In genomic region chr7:35579849-35580248, GRCm38 (mm10) we compare ENCODE assay signal across 9 mouse cellular contexts. TPM values are rescaled to one million over a fixed set of nuclear protein-coding genes. Genes with fewer than 3 reads are reported as not detected.
A peak's percentile ranks its signal among the peaks of the same experiment; 100 is the strongest.
DNase-seq lines count a peak whose midpoint lies in the region; TF ChIP-seq lines count a peak whose summit lies in the region.
"Had no signal": no experiment of that assay in that cellular context is flagged by ENCODE, and none has a peak within 500 bp of the region (broad histone marks: within the 10 kb centered on the region; RNA-seq: fewer than 3 reads in every experiment).

No protein-coding gene starts in this region.

- H3K27ac ChIP-seq in ES-E14 (ENCODE audit: insufficient read depth, low read depth, low read length, poor library complexity, severe bottlenecking) = no peak overlapping the region
- H3K27ac ChIP-seq: neural tube, embryonic 13.5 days had no signal

- DNase-seq in heart, postnatal 4 days = peak; percentile 51
- no peak for DNase-seq in heart, adult 11 months
- peak; percentile 79 for DNase-seq in B cell, adult 2 months
- peak; percentile 78 for DNase-seq in ES-E14 (ENCODE audit: low read depth, low spot score)
- peak; percentile 37 for DNase-seq in embryo, embryonic 9.5 days (ENCODE audit: extremely low spot score)
- peak; percentile 52 for DNase-seq in lung, postnatal 14 days
- DNase-seq in thymus, postnatal 36 days = peak; percentile 47 to 55
- DNase-seq in right cerebral cortex, postnatal 14 days = no peak

- in situ Hi-C loops in ES-E14 (cut with MboI; ENCODE audit: low sequenced_read_pairs in 2 of 2, unreplicated experiment in 2 of 2) = no loop called here

- no peaks in the 10 kb centered on the region for H3K36me3 ChIP-seq in ES-E14 (ENCODE audit: control insufficient read depth, insufficient read depth, low read length, poor library complexity, severe bottlenecking)
- H3K36me3 ChIP-seq: neural tube, embryonic 13.5 days had no signal

- no peak overlapping the region for H3K9ac ChIP-seq in ES-E14 (ENCODE audit: insufficient read depth, low read depth, low read length, poor library complexity, severe bottlenecking)
- H3K9ac ChIP-seq: neural tube, embryonic 13.5 days had no signal

- H3K9me3 ChIP-seq in ES-E14 (ENCODE audit: control insufficient read depth, insufficient read depth, low read depth, low read length) = no peaks in the 10 kb centered on the region
- H3K9me3 ChIP-seq: neural tube, embryonic 13.5 days had no signal

- no peak overlapping the region for H3K4me3 ChIP-seq in ES-E14 (ENCODE audit: insufficient read depth in 1 of 2, low read depth in 1 of 2, low read length in 2 of 2, poor library complexity in 1 of 2, severe bottlenecking in 1 of 2)
- H3K4me3 ChIP-seq: neural tube, embryonic 13.5 days had no signal

- H3K4me1 ChIP-seq in ES-E14 (ENCODE audit: control insufficient read depth in 2 of 2, insufficient read depth in 2 of 2, low read length in 2 of 2, poor library complexity in 1 of 2) = peaks cover 2 to 5% of the 10 kb centered on the region in 2 experiments; a peak in 2 of 4 replicates

TF ChIP-seq in ES-E14, 5 proteins besides CTCF, POLR2A, EP300 and RAD21:
- TF ChIP-seq ZNF384 (IDR thresholded peaks at IDR 0.05; ENCODE audit: low read depth, low read length) (no peak), CHD2 (IDR thresholded peaks at IDR 0.05; ENCODE audit: low read depth, low read length) (no peak), MAFK (IDR thresholded peaks at IDR 0.05; ENCODE audit: insufficient read depth, low read depth, low read length) (no peak), HCFC1 (IDR thresholded peaks at IDR 0.05; ENCODE audit: borderline replicate concordance, insufficient read depth, low read length) (no peak), ZC3H11A (IDR thresholded peaks at IDR 0.05; ENCODE audit: borderline replicate concordance, low read depth, low read length) (no peak)

RNA-seq across cellular contexts. Expression of gene Rgs9bp, which starts 5.5 kb away (rescaled TPM):
- under 1 TPM; 0.09 to 0.14 TPM for total RNA-seq in heart, postnatal 4 days (2021)
- total RNA-seq in ES-E14 (2012; rRNA removed) = 0.71 and 1.1 TPM in 2 replicates

RNA-seq across cellular contexts. Expression of gene Ankrd27, which starts 6.2 kb away (rescaled TPM):
- 10 to 100 TPM; 12.1 to 15.2 TPM for total RNA-seq in heart, postnatal 4 days (2021)
- total RNA-seq in ES-E14 (2012; rRNA removed) = 25.0 and 31.4 TPM in 2 replicates

RNA-seq across cellular contexts. Expression of gene Nudt19, which starts 23.7 kb away (rescaled TPM):
- total RNA-seq in heart, postnatal 4 days (2021) = 10 to 100 TPM; 81.1 to 85.6 TPM
- total RNA-seq in ES-E14 (2012; rRNA removed) = 15.8 and 30.0 TPM in 2 replicates

RNA-seq across cellular contexts. Expression of gene Tdrd12, which starts 42.3 kb away (rescaled TPM):
- 1 to 10 TPM; 1.0 to 1.3 TPM for total RNA-seq in heart, postnatal 4 days (2021)
- total RNA-seq in ES-E14 (2012; rRNA removed) = 35.4 and 35.9 TPM in 2 replicates

Comparison
In these comparisons a context has a peak if more than half of its experiments do, and no peak if none do; other contexts are left out.
1. DNase-seq: peak in heart, postnatal 4 days (single experiment), B cell, adult 2 months (2 of 2), ES-E14 (single experiment), embryo, embryonic 9.5 days (single experiment), lung, postnatal 14 days (single experiment) and thymus, postnatal 36 days (2 of 2); none in heart, adult 11 months (single experiment) and right cerebral cortex, postnatal 14 days (single experiment).